Mouse (Mus musculus): Measurements from ENCODE around the gene Grpel1.

Grpel1 gene

GRCm38 (mm10) chr5:36461231-36461630, 3.6 kb upstream of the Grpel1 start:
- no peak for DNase-seq (ENCODE audit: low spot score in 2 of 2)

DNA sequence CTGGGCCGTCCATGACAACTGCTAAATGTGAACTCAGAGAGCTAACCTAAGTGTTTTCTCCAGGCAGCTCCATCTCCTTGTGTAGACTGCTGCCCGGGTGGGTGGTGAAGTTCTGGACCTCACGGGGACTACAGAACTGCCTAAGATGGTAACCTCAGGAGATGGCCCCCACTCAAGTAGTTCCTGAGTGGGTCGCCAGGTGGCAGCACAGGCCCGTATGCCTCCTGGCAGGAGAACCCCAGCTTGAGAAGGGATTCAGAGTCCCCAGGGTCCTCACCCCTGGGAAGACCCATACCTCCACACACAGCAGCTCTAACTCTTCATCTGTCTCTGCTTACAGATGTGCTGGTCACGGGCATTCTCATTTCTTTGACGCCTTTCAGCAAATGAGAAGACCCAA, 2.0 kb upstream of the Grpel1 start:
- peak; percentile 56 to 75 for DNase-seq (ENCODE audit: low spot score in 2 of 2)

DNA sequence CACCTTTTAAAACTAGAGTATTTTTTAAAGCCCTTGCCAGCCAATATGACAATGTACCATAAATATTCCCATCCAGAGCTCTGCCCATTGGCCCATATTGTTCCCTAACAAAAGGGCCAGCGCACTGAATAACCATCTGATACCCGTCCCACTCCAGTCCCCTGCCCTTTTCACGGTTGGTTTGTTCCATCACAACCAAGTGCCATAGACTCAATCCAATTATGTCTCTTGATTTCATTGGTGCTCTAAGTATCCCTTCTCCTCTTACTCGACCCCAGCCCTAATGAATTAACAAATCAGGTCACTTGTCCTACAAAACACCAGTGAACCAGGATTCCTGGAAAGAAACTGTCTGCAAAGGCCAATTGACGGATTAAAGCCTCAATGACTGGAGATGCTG, 1.4 kb upstream of the Grpel1 start:
- DNase-seq (ENCODE audit: low spot score in 2 of 2) = no peak

DNA sequence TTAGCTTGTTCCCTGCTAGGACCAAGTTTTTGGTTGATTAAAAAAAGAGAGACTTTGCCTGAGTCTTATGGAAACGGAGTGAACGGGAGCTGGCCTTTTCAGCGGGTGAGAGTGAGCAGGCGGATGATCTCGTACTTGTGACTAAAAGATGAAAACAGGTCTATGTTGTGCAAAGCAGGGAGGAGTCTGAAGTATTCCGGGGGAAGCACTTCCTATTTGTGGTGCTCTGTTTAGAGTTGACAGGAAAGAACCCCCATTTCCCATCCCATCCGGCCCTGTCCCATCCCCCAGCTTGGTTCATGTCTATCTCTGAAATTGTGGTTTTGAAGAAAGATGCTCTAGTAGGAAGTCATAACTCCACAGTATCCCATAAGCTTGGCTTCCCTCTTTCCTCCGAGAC, 1.1 kb downstream of the Grpel1 start:
- DNase-seq (ENCODE audit: low spot score in 2 of 2) = no peak

- DNase-seq (ENCODE audit: low spot score in 2 of 2) = no peak
These were observed 6.4 kb downstream of the Grpel1 start for GRCm38 (mm10) chr5:36471206-36471605.

- no peak for DNase-seq (ENCODE audit: low spot score in 2 of 2)
These were observed 8.3 kb downstream of the Grpel1 start for GRCm38 (mm10) chr5:36472876-36473655.

DNA sequence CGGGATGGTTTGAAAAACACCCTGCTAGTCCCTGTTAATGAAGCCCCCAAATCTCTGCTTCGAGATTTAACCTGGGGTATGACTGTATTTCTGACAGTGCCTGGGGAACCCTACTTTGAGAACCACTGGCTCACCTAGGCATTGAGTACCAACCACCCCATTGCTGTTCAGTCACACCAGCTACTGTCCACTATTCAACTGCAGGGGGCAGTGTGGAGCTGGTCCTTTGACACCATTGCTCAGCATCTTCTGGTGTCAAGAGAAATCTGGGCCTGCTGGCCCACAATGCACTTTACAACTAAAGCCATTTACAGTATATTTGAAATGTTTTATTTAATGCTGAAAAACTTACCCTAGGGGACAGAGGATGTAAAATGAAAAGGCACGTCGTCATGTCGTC, 9.5 kb downstream of the Grpel1 start:
- peak; percentile 50 to 62 for DNase-seq (ENCODE audit: low spot score in 2 of 2)

GRCm38 (mm10) chr5:36477486-36477885, 12.7 kb downstream of the Grpel1 start:
- no peak for DNase-seq (ENCODE audit: low spot score in 2 of 2)

GRCm38 (mm10) chr5:36478540-36479420, 14.0 kb downstream of the Grpel1 start:
- DNase-seq (ENCODE audit: low spot score in 2 of 2) = no peak

- DNase-seq (ENCODE audit: low spot score in 2 of 2) = no peak
These were observed 14.9 kb downstream of the Grpel1 start for GRCm38 (mm10) chr5:36479735-36480134.

DNA sequence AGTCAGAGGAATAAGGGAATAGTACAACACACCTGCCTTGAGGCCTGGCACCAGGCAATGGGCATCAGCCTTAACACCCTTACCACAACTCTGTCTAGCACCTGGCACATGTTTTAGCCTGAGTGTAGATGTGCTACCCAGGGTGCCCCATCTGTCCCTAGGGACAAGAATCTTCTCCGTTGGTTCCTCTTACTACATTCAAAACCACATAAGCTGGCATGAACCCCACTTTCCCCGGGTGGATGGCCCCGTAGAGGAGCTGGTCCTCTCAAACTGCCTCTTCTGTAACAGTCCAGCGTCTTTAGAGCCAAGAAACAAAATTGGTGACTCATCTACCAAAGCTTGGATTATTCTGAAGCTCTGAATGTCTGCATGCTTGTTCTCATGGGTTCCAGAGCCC, 15.6 kb downstream of the Grpel1 start:
- no peak for DNase-seq (ENCODE audit: low spot score in 2 of 2)

DNA sequence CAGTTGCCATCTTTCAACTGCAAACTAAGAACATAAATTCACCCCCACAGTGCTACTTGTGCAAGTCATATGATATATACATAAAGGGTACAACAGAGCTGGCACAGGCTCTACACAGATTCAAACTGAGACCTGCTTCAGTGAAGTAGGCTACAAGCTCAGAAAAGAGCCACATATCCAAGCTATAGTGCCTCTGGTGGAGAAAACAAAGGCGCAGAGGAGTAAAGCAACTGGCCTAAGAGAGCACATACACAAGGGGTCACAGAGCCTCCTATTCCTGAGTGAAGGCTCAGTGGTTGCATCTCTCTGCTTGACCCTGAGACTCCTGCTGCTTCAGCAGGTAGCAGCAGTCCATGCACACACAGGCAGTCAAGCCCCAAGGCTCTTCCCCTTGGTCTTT, 16.3 kb downstream of the Grpel1 start:
- no peak for DNase-seq (ENCODE audit: low spot score in 2 of 2)

GRCm38 (mm10) chr5:36483203-36484101, 18.7 kb downstream of the Grpel1 start:
- DNase-seq (ENCODE audit: low spot score in 2 of 2) = peak in 1 of 2 experiments; percentile 56

DNA sequence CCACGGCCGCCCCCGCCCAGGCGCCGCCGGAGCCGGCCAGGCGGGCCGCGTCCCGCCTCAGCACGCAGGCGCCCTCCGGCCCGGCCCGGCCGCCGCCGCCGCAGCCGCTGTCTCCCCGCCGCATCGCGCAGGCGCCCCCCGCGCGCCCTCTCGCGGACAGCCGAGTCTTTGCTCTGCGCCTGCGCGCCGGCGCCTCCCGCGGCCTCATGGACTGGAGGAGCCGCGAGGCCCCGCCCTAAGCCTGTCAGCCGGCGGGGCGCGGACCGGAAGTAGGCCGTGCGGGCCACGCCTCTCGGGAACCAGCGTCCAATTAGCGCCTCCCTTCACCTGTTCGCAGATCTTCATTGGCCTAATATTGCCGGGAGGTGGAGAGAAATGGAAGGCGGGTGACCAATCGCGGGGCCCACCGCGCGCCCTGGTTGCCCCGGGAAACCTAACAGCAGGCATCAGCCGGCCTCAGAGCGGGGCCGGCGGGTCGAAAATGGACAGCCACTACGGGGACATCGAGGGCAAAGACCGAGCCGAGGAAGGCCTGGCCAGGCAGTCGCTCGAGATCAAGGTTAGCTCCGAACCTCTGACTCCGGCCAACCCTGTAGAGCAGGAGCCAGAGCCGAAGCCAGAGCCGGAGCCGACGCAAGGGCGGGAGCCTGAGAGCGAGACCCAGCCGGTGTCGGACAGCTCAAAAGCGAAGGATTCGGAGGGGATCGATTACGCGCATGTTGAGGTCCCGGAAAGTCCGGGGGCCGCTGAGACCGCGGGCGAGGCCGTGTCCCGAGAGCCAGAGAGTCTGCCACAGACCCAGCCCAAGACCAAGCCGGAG, 19.6 kb downstream of the Grpel1 start, which contains the start of the genes Tada2b and Ccdc96:
Tada2b (minus strand) TSS at position 115 of the 820 bp plus-strand sequence.
Ccdc96 (plus strand) TSS at position 418 of the 820 bp plus-strand sequence.
- DNase-seq (ENCODE audit: low spot score in 2 of 2) = peak; percentile 92 to 98

DNA sequence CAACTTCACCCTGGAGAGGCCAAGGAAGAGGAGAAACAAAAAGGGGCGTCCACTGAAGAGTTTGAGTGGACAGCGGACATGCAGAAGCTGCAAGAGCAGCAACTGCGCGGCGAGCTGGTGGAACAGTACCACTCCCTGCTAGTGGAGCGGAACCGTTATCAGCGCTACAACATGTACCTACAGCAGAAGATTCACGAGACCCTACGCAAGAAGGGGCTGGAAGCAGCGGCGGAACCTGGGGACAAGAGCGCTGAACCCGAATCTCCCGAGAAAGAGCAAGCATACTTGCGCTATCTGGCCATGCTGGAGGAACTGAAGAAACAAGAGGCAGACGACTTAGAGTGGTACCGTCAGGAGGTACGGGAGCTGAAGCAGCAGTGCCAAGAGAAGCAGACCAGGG, 20.5 kb downstream of the Grpel1 start:
- no peak for DNase-seq (ENCODE audit: low spot score in 2 of 2)

GRCm38 (mm10) chr5:36489225-36489624, 24.4 kb downstream of the Grpel1 start:
- DNase-seq (ENCODE audit: low spot score in 2 of 2) = peak in 1 of 2 experiments; percentile 13

- no peak for DNase-seq (ENCODE audit: low spot score in 2 of 2)
These were observed 29.1 kb downstream of the Grpel1 start for GRCm38 (mm10) chr5:36493919-36494318.

- no peak for DNase-seq (ENCODE audit: low spot score in 2 of 2)
These were observed 29.9 kb downstream of the Grpel1 start for GRCm38 (mm10) chr5:36494709-36495108.

DNA sequence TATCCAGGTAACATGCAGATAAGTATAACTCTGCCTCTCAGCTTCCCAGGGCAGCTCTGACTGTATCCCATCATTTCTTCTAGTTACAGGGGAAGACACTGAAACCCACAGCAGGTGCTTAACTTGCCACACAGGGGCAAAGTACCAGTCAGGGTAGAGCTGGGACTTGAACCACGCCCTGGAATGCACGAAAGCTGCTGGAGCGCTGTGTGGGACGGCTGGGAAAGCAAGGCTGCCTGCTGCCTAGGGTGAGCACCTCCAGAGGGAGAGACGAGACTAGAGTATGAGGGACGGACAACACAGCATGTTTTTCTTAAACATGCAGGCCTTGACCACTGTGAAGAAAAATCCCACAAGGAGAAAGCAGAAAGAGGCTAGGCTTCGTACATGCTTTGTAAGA, 40.4 kb downstream of the Grpel1 start:
- DNase-seq (ENCODE audit: low spot score in 2 of 2) = no peak

- DNase-seq (ENCODE audit: low spot score in 2 of 2) = no peak
These were observed 40.8 kb downstream of the Grpel1 start for GRCm38 (mm10) chr5:36505643-36506042.

GRCm38 (mm10) chr5:36508351-36508750, 43.6 kb downstream of the Grpel1 start:
- DNase-seq (ENCODE audit: low spot score in 2 of 2) = no peak
